Mouse (Mus musculus): ENCODE measurements around the gene Hes7.

DNA sequence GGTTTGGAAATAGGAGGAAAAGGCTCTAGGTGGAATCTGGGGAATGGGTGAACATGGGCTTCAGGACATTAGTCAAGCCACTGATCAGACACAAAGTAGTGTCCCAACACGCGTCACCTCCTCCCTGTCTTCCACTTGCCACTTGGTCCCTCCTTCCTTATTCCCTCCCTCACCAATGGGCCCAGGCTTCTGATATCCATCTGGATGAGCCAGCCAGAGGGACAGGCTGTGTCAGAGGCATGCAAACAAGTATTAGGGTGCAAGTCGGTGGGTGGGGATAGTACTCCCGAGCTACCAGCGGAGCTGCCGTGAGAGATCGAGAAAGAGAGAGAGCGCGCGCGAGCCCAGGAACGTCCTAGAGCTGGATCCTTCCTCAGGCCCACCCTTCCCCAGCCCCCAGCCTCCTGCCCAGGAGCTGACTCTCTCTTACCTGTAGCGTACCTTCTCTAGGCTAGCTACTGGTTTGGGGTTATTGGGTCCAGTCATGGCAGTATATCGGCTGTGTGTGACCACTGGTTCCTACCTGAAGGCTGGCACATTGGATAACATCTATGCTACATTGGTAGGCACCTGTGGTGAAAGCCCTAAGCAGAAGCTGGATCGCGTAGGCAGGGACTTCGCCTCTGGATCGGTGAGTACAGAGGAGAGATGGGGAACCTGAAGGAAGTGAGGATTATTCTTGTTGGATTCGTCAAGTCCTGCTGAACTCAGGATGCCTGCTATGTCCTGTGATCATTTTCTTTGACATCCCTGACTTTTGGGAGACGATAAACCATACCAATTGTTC is 5.9 kb downstream of the Hes7 start:
- TF ChIP-seq EP300 (optimal IDR thresholded peaks at IDR 0.05) (no peak), CTCF (IDR thresholded peaks at IDR 0.05; ENCODE audit: low read depth) (0 out of 2 replicates have a peak, but pooled peaks have one; percentile 5)

All from stomach, postnatal 0 days (tissue).